Mouse (Mus musculus) limb, embryonic 14.5 days (tissue): ENCODE data around the gene Plk4. TPM values are rescaled to one million over a fixed set of nuclear protein-coding genes. Genes with fewer than 3 reads are reported as not detected.
"Not testable (repeated sequence)": the region's sequence is repeated elsewhere in the genome, so short reads cannot be mapped to it uniquely, and the experiment has no call there.

Experiments used
- ATAC-seq: fragments of 200-750 bp; cut with Nextera tagmentation; 2 replicates; pipeline ENCODE4 v1.8.0; 2017; ENCODE audit warnings: low read depth, moderate number of reproducible peaks, moderate TSS enrichment; ENCODE audit not compliant: low FRiP score
- DNase-seq: peaks from one replicate; pipeline ENCODE4 v3.0.0-alpha.2; 2015; ENCODE audit warnings: low spot score
- H3K27ac ChIP-seq: fragments of 300-500 bp; sonication (generic); replicated peaks from 2 replicates; pipeline ENCODE4 v1.5.1; 2014; ENCODE audit warnings: low read depth, mild to moderate bottlenecking, low read length, moderate library complexity, mixed read lengths
- H3K27me3 ChIP-seq: fragments of 300-500 bp; sonication (generic); 2 replicates; pipeline ENCODE4 v1.6.1; 2014; ENCODE audit warnings: low read length, mixed read lengths; ENCODE audit not compliant: control insufficient read depth, insufficient read depth
- H3K36me3 ChIP-seq: fragments of 300-500 bp; sonication (generic); 2 replicates; pipeline ENCODE4 v1.6.1; 2014; ENCODE audit warnings: mild to moderate bottlenecking, low read length, moderate library complexity, mixed read lengths; ENCODE audit not compliant: control insufficient read depth, insufficient read depth
- H3K4me1 ChIP-seq: fragments of 300-500 bp; sonication (generic); 2 replicates; pipeline ENCODE4 v1.6.1; 2014; ENCODE audit warnings: antibody characterized with exemption, low read length, mixed read lengths; ENCODE audit not compliant: control insufficient read depth, insufficient read depth
- H3K4me2 ChIP-seq: fragments of 300-500 bp; sonication (generic); replicated peaks from 2 replicates; pipeline ENCODE4 v1.6.1; 2014; ENCODE audit warnings: low read depth, mild to moderate bottlenecking, low read length, moderate library complexity; ENCODE audit not compliant: severe bottlenecking
- H3K4me3 ChIP-seq: fragments of 300-500 bp; sonication (generic); replicated peaks from 2 replicates; pipeline ENCODE4 v1.5.1; 2014; ENCODE audit warnings: low read length
- H3K9ac ChIP-seq: fragments of 300-500 bp; sonication (generic); 2 replicates; pipeline ENCODE4 v1.6.1; 2014; ENCODE audit warnings: mild to moderate bottlenecking, low read depth, low read length, moderate library complexity; ENCODE audit not compliant: severe bottlenecking
- H3K9me3 ChIP-seq: fragments of 300-500 bp; sonication (generic); 2 replicates; pipeline ENCODE4 v1.6.1; 2016; ENCODE audit warnings: low read length; ENCODE audit not compliant: control insufficient read depth
- POLR2A ChIP-seq: fragments of 200-500 bp; IDR thresholded peaks from 2 replicates; pipeline ENCODE4 v1.8.0; 2012; ENCODE audit warnings: inconsistent platforms, mild to moderate bottlenecking, moderate library complexity, borderline replicate concordance; ENCODE audit not compliant: insufficient read depth, insufficient read length; ENCODE audit errors: extremely low read depth
- WGBS: fragments of 180-500 bp; shearing (Covaris S2); extraction: QIAGEN DNeasy Blood & Tissue Kit; methylation state at CpG from one replicate; pipeline ENCODE4 v1.1.7; 2014; 5-methylcytosine and 5-hydroxymethylcytosine counted together
- polyA plus RNA-seq, 2 experiments: library from polyadenylated mRNA; depleted of rRNA in 1 of 2; stranded (reverse) in 1 of 2; unstranded in 1 of 2; fragments of >200 nt; fragmentation: Nextera tagmentation in 1 of 2; extraction: Ambion mirVana in 1 of 2; gene quantifications; 2 replicates each; pipeline versions ENCODE4 v1.2.1 to v1.2.3; 2012 to 2014

Plk4 gene
- polyA plus RNA-seq, 2 experiments, result 33.7 to 42.9 TPM

- H3K4me2 ChIP-seq, result no peak overlapping the region
- no peak for ATAC-seq
- no peaks in the 10 kb centered on the region for H3K27me3 ChIP-seq
- H3K4me1 ChIP-seq, result no peaks in the 10 kb centered on the region; the same call in 1 of the 2 replicates
- no peak overlapping the region for H3K9ac ChIP-seq
- H3K27ac ChIP-seq, result no peak overlapping the region
- no peak overlapping the region for H3K4me3 ChIP-seq
- H3K9me3 ChIP-seq, result no peaks in the 10 kb centered on the region
- H3K36me3 ChIP-seq, result peaks cover 7% of the 10 kb centered on the region; the same call in 1 of the 2 replicates
- no peak for TF ChIP-seq POLR2A
- no peak for DNase-seq
- 44% methylated on average over 7 of the region's 7 CpGs for WGBS
Measured at GRCm38 (mm10) chr3:40798500-40798899, 1.3 kb upstream of the Plk4 start.

- H3K27ac ChIP-seq, result peak overlapping the region; percentile 75
- ATAC-seq (peak; percentile 73), DNase-seq (peak; percentile 22)
- no peaks in the 10 kb centered on the region; the same call in 1 of the 2 replicates for H3K4me1 ChIP-seq
- peak overlapping the region; percentile 90 for H3K4me3 ChIP-seq
- no peaks in the 10 kb centered on the region for H3K9me3 ChIP-seq
- H3K27me3 ChIP-seq, result no peaks in the 10 kb centered on the region
- peaks cover 17% of the 10 kb centered on the region for H3K36me3 ChIP-seq
- peak overlapping the region; percentile 85 for H3K4me2 ChIP-seq
- peak overlapping the region; percentile 84 for H3K9ac ChIP-seq
- 0% methylated on average over 28 of the region's 37 CpGs for WGBS
- no peak for TF ChIP-seq POLR2A
Measured at GRCm38 (mm10) chr3:40800373-40800823, 579 bp downstream of the Plk4 start.

- Histone ChIP-seq H3K27me3 (no peaks in the 10 kb centered on the region), H3K4me3 (no peak overlapping the region), H3K27ac (no peak overlapping the region), H3K4me2 (no peak overlapping the region), H3K36me3 (peaks cover 61% of the 10 kb centered on the region), H3K9ac (no peak overlapping the region), H3K9me3 (no peaks in the 10 kb centered on the region), H3K4me1 (no peaks in the 10 kb centered on the region)
- no peak for DNase-seq
- TF ChIP-seq POLR2A, result no peak
- no peak for ATAC-seq
- WGBS, result 57% methylated on average over 2 of the region's 2 CpGs
Measured at GRCm38 (mm10) chr3:40806871-40807270, 7.1 kb downstream of the Plk4 start.

- Histone ChIP-seq H3K4me1 (no peaks in the 10 kb centered on the region), H3K27ac (no peak overlapping the region), H3K4me3 (no peak overlapping the region), H3K9ac (no peak overlapping the region), H3K36me3 (peaks cover 66% of the 10 kb centered on the region), H3K4me2 (no peak overlapping the region), H3K9me3 (no peaks in the 10 kb centered on the region), H3K27me3 (no peaks in the 10 kb centered on the region)
- ATAC-seq (no peak), DNase-seq (no peak)
- WGBS, result 90% methylated on average over 10 of the region's 10 CpGs
- no peak for TF ChIP-seq POLR2A
Measured at GRCm38 (mm10) chr3:40808686-40809085, 8.9 kb downstream of the Plk4 start.

- no peak for TF ChIP-seq POLR2A
- Histone ChIP-seq H3K4me2 (no peak overlapping the region), H3K36me3 (peaks cover 73% of the 10 kb centered on the region), H3K9ac (no peak overlapping the region), H3K27me3 (no peaks in the 10 kb centered on the region), H3K27ac (no peak overlapping the region), H3K4me3 (no peak overlapping the region), H3K4me1 (no peaks in the 10 kb centered on the region), H3K9me3 (no peaks in the 10 kb centered on the region)
- no peak for DNase-seq
- ATAC-seq, result no peak
- WGBS, result 95% methylated on average over 2 of the region's 2 CpGs
Measured at GRCm38 (mm10) chr3:40809894-40810293, 10.1 kb downstream of the Plk4 start.

- Histone ChIP-seq H3K27me3 (no peaks in the 10 kb centered on the region), H3K4me1 (no peaks in the 10 kb centered on the region), H3K9me3 (no peaks in the 10 kb centered on the region), H3K27ac (no peak overlapping the region), H3K4me2 (no peak overlapping the region), H3K36me3 (peaks cover 69% of the 10 kb centered on the region), H3K9ac (no peak overlapping the region), H3K4me3 (no peak overlapping the region)
- 93% methylated on average over 2 of the region's 2 CpGs for WGBS
- TF ChIP-seq POLR2A, result no peak
- DNase-seq (no peak), ATAC-seq (no peak)
Measured at GRCm38 (mm10) chr3:40813275-40813674, 13.5 kb downstream of the Plk4 start.

- not testable (repeated sequence) for H3K27me3 ChIP-seq
- 63% methylated on average over 5 of the region's 6 CpGs for WGBS
Measured at GRCm38 (mm10) chr3:40845521-40845920, 45.7 kb downstream of the Plk4 start.

More at GRCm38 (mm10) chr3:40845521-40845920, 45.7 kb downstream of the Plk4 start:
- H3K4me1 ChIP-seq, DNase-seq, H3K9me3 ChIP-seq, H3K36me3 ChIP-seq, ATAC-seq, H3K27ac ChIP-seq: not testable (repeated sequence)
- peak overlapping the region; percentile 47; the same call in 1 of the 2 replicates for H3K9ac ChIP-seq
- H3K4me2 ChIP-seq, result peak overlapping the region; percentile 55
- H3K4me3 ChIP-seq, result peak overlapping the region; percentile 42
